Mouse (Mus musculus): Measurements from ENCODE around the gene Fry. TPM values are rescaled to one million over a fixed set of nuclear protein-coding genes. Genes with fewer than 3 reads are reported as not detected.

The Fry gene
- total and polyA plus RNA-seq, 2 experiments from 2014 or later: 62.6 to 129 TPM

- ATAC-seq (ENCODE audit: low FRiP score): peak; percentile 73
- H3K4me2 ChIP-seq (ENCODE audit: low read depth, low read length, poor library complexity, severe bottlenecking): no peak overlapping the region
These were observed 114.9 kb downstream of the Fry start for GRCm38 (mm10) chr5:150233154-150233886.

GRCm38 (mm10) chr5:150235931-150236330 lies 117.5 kb downstream of the Fry start:
- WGBS: 96% methylated on average over 5 of the region's 5 CpGs
- ATAC-seq (ENCODE audit: low FRiP score): no peak
- no peak overlapping the region for H3K27ac ChIP-seq (ENCODE audit: low read depth, low read length)

More at GRCm38 (mm10) chr5:150233154-150233886, 114.9 kb downstream of the Fry start:
- H3K4me3 ChIP-seq (ENCODE audit: low read depth, low read length): no peak overlapping the region
- H3K4me1 ChIP-seq (ENCODE audit: insufficient read depth, low read length): no peaks in the 10 kb centered on the region
- DNase-seq (ENCODE audit: low spot score): peak; percentile 82
- no peak overlapping the region for H3K9ac ChIP-seq (replicated peaks; ENCODE audit: low read length, poor library complexity, severe bottlenecking)
- no peak overlapping the region for H3K27ac ChIP-seq (ENCODE audit: low read depth, low read length)
- peak; percentile 94 for TF ChIP-seq CTCF (IDR thresholded peaks at IDR 0.05)
- H3K9me3 ChIP-seq (ENCODE audit: low read length): no peaks in the 10 kb centered on the region
- 53% methylated on average over 17 of the region's 17 CpGs for WGBS
- H3K36me3 ChIP-seq (ENCODE audit: insufficient read depth, low read length): no peaks in the 10 kb centered on the region
- H3K27me3 ChIP-seq (ENCODE audit: insufficient read depth, low read length): no peaks in the 10 kb centered on the region

GRCm38 (mm10) chr5:150236597-150236996 lies 118.2 kb downstream of the Fry start:
- ATAC-seq (ENCODE audit: low FRiP score): no peak
- H3K9me3 ChIP-seq (ENCODE audit: low read length): no peaks in the 10 kb centered on the region

More at GRCm38 (mm10) chr5:150235931-150236330, 117.5 kb downstream of the Fry start:
- no peaks in the 10 kb centered on the region for H3K9me3 ChIP-seq (ENCODE audit: low read length)
- DNase-seq (ENCODE audit: low spot score): no peak
- H3K4me2 ChIP-seq (ENCODE audit: low read depth, low read length, poor library complexity, severe bottlenecking): no peak overlapping the region
- TF ChIP-seq CTCF (IDR thresholded peaks at IDR 0.05): no peak
- no peaks in the 10 kb centered on the region for H3K4me1 ChIP-seq (ENCODE audit: insufficient read depth, low read length)
- H3K36me3 ChIP-seq (ENCODE audit: insufficient read depth, low read length): no peaks in the 10 kb centered on the region
- H3K27me3 ChIP-seq (ENCODE audit: insufficient read depth, low read length): no peaks in the 10 kb centered on the region
- no peak overlapping the region for H3K4me3 ChIP-seq (ENCODE audit: low read depth, low read length)
- no peak overlapping the region for H3K9ac ChIP-seq (replicated peaks; ENCODE audit: low read length, poor library complexity, severe bottlenecking)

GRCm38 (mm10) chr5:150241638-150242037 lies 123.2 kb downstream of the Fry start:
- H3K27ac ChIP-seq (ENCODE audit: low read depth, low read length): no peak overlapping the region
- H3K27me3 ChIP-seq (ENCODE audit: insufficient read depth, low read length): no peaks in the 10 kb centered on the region
- H3K9me3 ChIP-seq (ENCODE audit: low read length): no peaks in the 10 kb centered on the region
- H3K4me1 ChIP-seq (ENCODE audit: insufficient read depth, low read length): no peaks in the 10 kb centered on the region
- no peak for TF ChIP-seq CTCF (IDR thresholded peaks at IDR 0.05)
- no peak overlapping the region for H3K9ac ChIP-seq (replicated peaks; ENCODE audit: low read length, poor library complexity, severe bottlenecking)
- DNase-seq (ENCODE audit: low spot score): no peak
- H3K4me3 ChIP-seq (ENCODE audit: low read depth, low read length): no peak overlapping the region
- WGBS: 53% methylated on average over 9 of the region's 9 CpGs
- ATAC-seq (ENCODE audit: low FRiP score): no peak
- no peak overlapping the region for H3K4me2 ChIP-seq (ENCODE audit: low read depth, low read length, poor library complexity, severe bottlenecking)
- no peaks in the 10 kb centered on the region for H3K36me3 ChIP-seq (ENCODE audit: insufficient read depth, low read length)

More at GRCm38 (mm10) chr5:150236597-150236996, 118.2 kb downstream of the Fry start:
- no peaks in the 10 kb centered on the region for H3K27me3 ChIP-seq (ENCODE audit: insufficient read depth, low read length)
- H3K9ac ChIP-seq (replicated peaks; ENCODE audit: low read length, poor library complexity, severe bottlenecking): no peak overlapping the region
- H3K4me2 ChIP-seq (ENCODE audit: low read depth, low read length, poor library complexity, severe bottlenecking): no peak overlapping the region
- H3K4me1 ChIP-seq (ENCODE audit: insufficient read depth, low read length): no peaks in the 10 kb centered on the region
- TF ChIP-seq CTCF (IDR thresholded peaks at IDR 0.05): peak; percentile 43
- H3K27ac ChIP-seq (ENCODE audit: low read depth, low read length): no peak overlapping the region
- DNase-seq (ENCODE audit: low spot score): no peak
- no peaks in the 10 kb centered on the region for H3K36me3 ChIP-seq (ENCODE audit: insufficient read depth, low read length)
- no peak overlapping the region for H3K4me3 ChIP-seq (ENCODE audit: low read depth, low read length)

- TF ChIP-seq CTCF (IDR thresholded peaks at IDR 0.05): peak; percentile 61
- WGBS: 67% methylated on average over 3 of the region's 3 CpGs
- no peak overlapping the region for H3K27ac ChIP-seq (ENCODE audit: low read depth, low read length)
- ATAC-seq (ENCODE audit: low FRiP score) (no peak), DNase-seq (ENCODE audit: low spot score) (no peak)
- H3K4me2 ChIP-seq (ENCODE audit: low read depth, low read length, poor library complexity, severe bottlenecking): no peak overlapping the region
- no peaks in the 10 kb centered on the region for H3K9me3 ChIP-seq (ENCODE audit: low read length)
- H3K36me3 ChIP-seq (ENCODE audit: insufficient read depth, low read length): no peaks in the 10 kb centered on the region
- no peak overlapping the region for H3K9ac ChIP-seq (replicated peaks; ENCODE audit: low read length, poor library complexity, severe bottlenecking)
- no peaks in the 10 kb centered on the region for H3K4me1 ChIP-seq (ENCODE audit: insufficient read depth, low read length)
- H3K4me3 ChIP-seq (ENCODE audit: low read depth, low read length): no peak overlapping the region
- H3K27me3 ChIP-seq (ENCODE audit: insufficient read depth, low read length): no peaks in the 10 kb centered on the region
These were observed 128.3 kb downstream of the Fry start for GRCm38 (mm10) chr5:150246737-150247136.

- H3K36me3 ChIP-seq (ENCODE audit: insufficient read depth, low read length): no peaks in the 10 kb centered on the region
- peaks cover 5% of the 10 kb centered on the region; the same call in 1 of the 2 replicates for H3K4me1 ChIP-seq (ENCODE audit: insufficient read depth, low read length)
- H3K27me3 ChIP-seq (ENCODE audit: insufficient read depth, low read length): no peaks in the 10 kb centered on the region
- peak; percentile 64 for TF ChIP-seq CTCF (IDR thresholded peaks at IDR 0.05)
- H3K9me3 ChIP-seq (ENCODE audit: low read length): no peaks in the 10 kb centered on the region
- WGBS: 88% methylated on average over 7 of the region's 7 CpGs
- H3K4me3 ChIP-seq (ENCODE audit: low read depth, low read length): peak overlapping the region; percentile 60; the same call in 1 of the 2 replicates
- DNase-seq (ENCODE audit: low spot score) (no peak), ATAC-seq (ENCODE audit: low FRiP score) (no peak)
- H3K4me2 ChIP-seq (ENCODE audit: low read depth, low read length, poor library complexity, severe bottlenecking): peak overlapping the region; percentile 70; the same call in 1 of the 2 replicates
- H3K27ac ChIP-seq (ENCODE audit: low read depth, low read length): peak overlapping the region; percentile 96; the same call in 1 of the 2 replicates
- no peak overlapping the region for H3K9ac ChIP-seq (replicated peaks; ENCODE audit: low read length, poor library complexity, severe bottlenecking)
These were observed 139.3 kb downstream of the Fry start for GRCm38 (mm10) chr5:150257764-150258163.

All from midbrain, postnatal 0 days (tissue).